Mouse (Mus musculus) olfactory bulb, adult 2 months (tissue): ENCODE measurements around the gene Pcnx2.

Source experiments
- CTCF ChIP-seq: fragments of 200-500 bp; IDR thresholded peaks from 2 replicates; pipeline ENCODE4 v1.5.1; 2012; ENCODE audit warnings: low read depth, mild to moderate bottlenecking, low read length, moderate library complexity; ENCODE audit not compliant: insufficient read depth
- POLR2A ChIP-seq: fragments of 200-500 bp; IDR thresholded peaks from 2 replicates; pipeline ENCODE4 v1.6.1; 2012; ENCODE audit warnings: mild to moderate bottlenecking, low read depth, low read length, moderate library complexity; ENCODE audit not compliant: insufficient read depth

- TF ChIP-seq CTCF (no peak), POLR2A (no peak)
These were observed 48.9 kb downstream of the Pcnx2 start for GRCm38 (mm10) chr8:125849181-125849580.
